Mouse (Mus musculus) layer of hippocampus, postnatal 10 days (tissue): ENCODE data around the gene Mrpl14. TPM values are rescaled to one million over a fixed set of nuclear protein-coding genes. Genes with fewer than 3 reads are reported as not detected.

ENCODE experiments used
- DNase-seq, 2 experiments: peaks; one replicate each; pipeline ENCODE4 v3.0.0; 2021; ENCODE audit warnings: low spot score in 2 of 2
- long read RNA-seq: library from polyadenylated mRNA; stranded (forward); transcript quantifications from one replicate; pipeline ENCODE4 v2.0.0, GENCODE M21; 2023
- total RNA-seq, 2 experiments: library from RNA; stranded (reverse); gene quantifications; 2 replicates each; pipeline ENCODE4 v1.2.3; 2021

Mrpl14 gene
- 10 to 100 TPM; 37.3 to 42.5 TPM for total RNA-seq
- long read RNA-seq, transcript Mrpl14-201 (3 exons, 645 nt), result major isoform, 58 of 61 reads
- long read RNA-seq, partial matches to known transcripts, result 2 of 61 reads
- long read RNA-seq, other reads (novel, unspliced or antisense), result 0 of 61 reads

GRCm38 (mm10) chr17:45686093-45686619, at the start of gene Mrpl14:
Gene Mrpl14 (plus strand): TSS chr17:45686322.
- DNase-seq, result peak; percentile 92 to 95

- no peak for DNase-seq
Measured at GRCm38 (mm10) chr17:45638596-45639295, 47.4 kb upstream of the Mrpl14 start.

GRCm38 (mm10) chr17:45641981-45642380, 44.1 kb upstream of the Mrpl14 start:
- DNase-seq, result no peak

GRCm38 (mm10) chr17:45642701-45643100, 43.4 kb upstream of the Mrpl14 start:
- DNase-seq, result peak; percentile 82 to 84

- no peak for DNase-seq
Measured at GRCm38 (mm10) chr17:45644185-45644584, 41.9 kb upstream of the Mrpl14 start.

- DNase-seq, result no peak
Measured at GRCm38 (mm10) chr17:45653233-45653632, 32.9 kb upstream of the Mrpl14 start.

GRCm38 (mm10) chr17:45655820-45656219, 30.3 kb upstream of the Mrpl14 start:
- DNase-seq, result no peak

GRCm38 (mm10) chr17:45659225-45659624, 26.9 kb upstream of the Mrpl14 start, which contains the start of gene Capn11:
Gene Capn11 (minus strand): TSS chr17:45659325.
- DNase-seq, result no peak

- peak; percentile 89 to 91 for DNase-seq
Measured at GRCm38 (mm10) chr17:45663106-45663919, 22.8 kb upstream of the Mrpl14 start.

- DNase-seq, result peak in 1 of 2 experiments; percentile 9
Measured at GRCm38 (mm10) chr17:45664608-45665007, 21.5 kb upstream of the Mrpl14 start.

- DNase-seq, result no peak
Measured at GRCm38 (mm10) chr17:45666091-45666490, 20.0 kb upstream of the Mrpl14 start.

GRCm38 (mm10) chr17:45667481-45667880, 18.6 kb upstream of the Mrpl14 start:
- no peak for DNase-seq

- DNase-seq, result no peak
Measured at GRCm38 (mm10) chr17:45667986-45668385, 18.1 kb upstream of the Mrpl14 start.

- no peak for DNase-seq
Measured at GRCm38 (mm10) chr17:45671821-45672220, 14.3 kb upstream of the Mrpl14 start.

GRCm38 (mm10) chr17:45672598-45672997, 13.5 kb upstream of the Mrpl14 start:
- no peak for DNase-seq

- peak; percentile 71 to 80 for DNase-seq
Measured at GRCm38 (mm10) chr17:45678106-45678505, 8.0 kb upstream of the Mrpl14 start.

GRCm38 (mm10) chr17:45680391-45680980, 5.6 kb upstream of the Mrpl14 start:
- DNase-seq, result peak; percentile 71 to 73

- DNase-seq, result peak; percentile 47 to 48
Measured at GRCm38 (mm10) chr17:45681588-45681987, 4.5 kb upstream of the Mrpl14 start.

GRCm38 (mm10) chr17:45682843-45683242, 3.3 kb upstream of the Mrpl14 start:
- no peak for DNase-seq

GRCm38 (mm10) chr17:45684667-45685131, 1.4 kb upstream of the Mrpl14 start:
- peak in 1 of 2 experiments; percentile 34 for DNase-seq
